Mouse (Mus musculus): ENCODE measurements around the gene Ass1. TPM values are rescaled to one million over a fixed set of nuclear protein-coding genes. Genes with fewer than 3 reads are reported as not detected.

Ass1 gene
- polyA plus RNA-seq, 1 experiment from 2014 or later = 5.0 TPM

DNA sequence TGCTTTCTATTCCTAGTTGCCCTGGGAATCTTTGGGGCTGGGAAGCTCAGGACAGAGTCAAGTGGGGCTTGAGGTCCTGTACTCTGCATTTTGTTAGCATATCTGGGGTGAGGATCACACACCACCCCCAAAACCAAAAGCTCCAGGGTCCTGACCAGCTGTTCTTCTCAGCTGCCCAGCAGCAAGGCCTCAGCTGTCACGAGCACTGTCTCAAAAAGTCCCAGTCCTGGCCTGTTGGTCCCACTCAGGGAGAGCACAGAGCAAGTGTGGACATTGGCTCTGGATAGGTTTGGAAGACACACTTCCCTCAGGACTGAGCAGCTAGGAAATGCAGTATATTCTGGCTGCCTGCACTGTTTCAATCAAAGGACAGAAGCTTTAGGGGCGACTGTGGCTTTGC lies 20.5 kb downstream of the Ass1 start:
- H3K4me3 ChIP-seq (ENCODE audit: inconsistent target) = no peak overlapping the region
- no peaks in the 10 kb centered on the region for H3K36me3 ChIP-seq (ENCODE audit: inconsistent target)
- no peak overlapping the region for H3K27ac ChIP-seq
- H3K79me2 ChIP-seq (ENCODE audit: inconsistent target) = no peaks in the 10 kb centered on the region
- 80% methylated on average over 2 of the region's 2 CpGs for WGBS (ENCODE audit: missing documents)

DNA sequence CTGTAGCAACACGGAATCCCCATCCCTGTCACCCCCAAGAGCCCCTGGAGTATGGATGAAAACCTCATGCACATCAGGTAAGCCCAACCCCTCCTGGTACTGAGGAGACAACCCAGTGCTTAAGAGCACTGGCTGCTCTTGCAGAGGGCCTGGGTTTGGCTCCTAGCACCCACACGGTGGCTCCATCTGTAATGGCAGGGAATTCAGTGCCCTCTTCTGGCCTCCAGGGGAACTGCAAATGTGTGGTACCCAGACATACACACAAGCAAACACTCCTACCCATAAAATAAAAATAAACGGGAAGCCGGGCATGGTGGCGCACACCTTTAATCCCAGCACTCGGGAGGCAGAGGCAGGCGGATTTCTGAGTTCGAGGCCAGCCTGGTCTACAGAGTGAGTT lies 22.3 kb downstream of the Ass1 start:
- Histone ChIP-seq H3K36me3 (ENCODE audit: inconsistent target) (no peaks in the 10 kb centered on the region), H3K79me2 (ENCODE audit: inconsistent target) (no peaks in the 10 kb centered on the region), H3K27ac (no peak overlapping the region), H3K4me3 (ENCODE audit: inconsistent target) (no peak overlapping the region)
- 92% methylated on average over 2 of the region's 8 CpGs for WGBS (ENCODE audit: missing documents)

GRCm38 (mm10) chr2:31493243-31493642 lies 23.2 kb downstream of the Ass1 start:
- Histone ChIP-seq H3K79me2 (ENCODE audit: inconsistent target) (no peaks in the 10 kb centered on the region), H3K4me3 (ENCODE audit: inconsistent target) (no peak overlapping the region), H3K27ac (no peak overlapping the region), H3K36me3 (ENCODE audit: inconsistent target) (no peaks in the 10 kb centered on the region)
- whole genome bisulfite sequencing (ENCODE audit: missing documents) = 95% methylated on average over 10 of the region's 11 CpGs

DNA sequence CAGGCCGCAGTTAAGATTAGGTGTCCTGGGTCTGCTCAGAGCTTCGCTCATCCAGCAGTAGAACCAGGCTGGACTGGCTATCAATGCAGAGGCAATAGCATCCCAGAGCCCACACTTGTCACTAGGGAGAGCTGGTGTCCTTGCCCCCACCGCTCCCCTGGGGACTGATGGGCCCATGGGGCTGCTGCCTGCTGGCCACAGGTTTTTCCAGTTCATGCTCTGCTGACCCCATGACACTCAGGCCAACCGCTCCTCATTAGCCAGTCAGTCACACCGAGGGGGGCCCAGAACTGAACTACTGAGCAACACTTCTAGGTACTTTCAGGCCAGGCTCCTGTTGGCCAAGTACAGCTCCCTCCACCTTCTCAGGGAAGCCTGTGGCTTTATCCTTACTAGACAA lies 24.3 kb downstream of the Ass1 start:
- H3K4me3 ChIP-seq (ENCODE audit: inconsistent target) = no peak overlapping the region
- 90% methylated on average over 5 of the region's 5 CpGs for WGBS (ENCODE audit: missing documents)
- H3K79me2 ChIP-seq (ENCODE audit: inconsistent target) = no peaks in the 10 kb centered on the region
- no peak overlapping the region for H3K27ac ChIP-seq
- H3K36me3 ChIP-seq (ENCODE audit: inconsistent target) = no peaks in the 10 kb centered on the region

GRCm38 (mm10) chr2:31495046-31495476 lies 25.1 kb downstream of the Ass1 start:
- Histone ChIP-seq H3K79me2 (ENCODE audit: inconsistent target) (no peaks in the 10 kb centered on the region), H3K4me3 (ENCODE audit: inconsistent target) (no peak overlapping the region), H3K36me3 (ENCODE audit: inconsistent target) (no peaks in the 10 kb centered on the region), H3K27ac (no peak overlapping the region)
- 95% methylated on average over 11 of the region's 13 CpGs for WGBS (ENCODE audit: missing documents)

GRCm38 (mm10) chr2:31496141-31496540 lies 26.1 kb downstream of the Ass1 start:
- no peaks in the 10 kb centered on the region for H3K79me2 ChIP-seq (ENCODE audit: inconsistent target)
- WGBS (ENCODE audit: missing documents) = 80% methylated on average over 1 of the region's 1 CpGs
- H3K27ac ChIP-seq = no peak overlapping the region
- H3K36me3 ChIP-seq (ENCODE audit: inconsistent target) = no peaks in the 10 kb centered on the region
- no peak overlapping the region for H3K4me3 ChIP-seq (ENCODE audit: inconsistent target)

DNA sequence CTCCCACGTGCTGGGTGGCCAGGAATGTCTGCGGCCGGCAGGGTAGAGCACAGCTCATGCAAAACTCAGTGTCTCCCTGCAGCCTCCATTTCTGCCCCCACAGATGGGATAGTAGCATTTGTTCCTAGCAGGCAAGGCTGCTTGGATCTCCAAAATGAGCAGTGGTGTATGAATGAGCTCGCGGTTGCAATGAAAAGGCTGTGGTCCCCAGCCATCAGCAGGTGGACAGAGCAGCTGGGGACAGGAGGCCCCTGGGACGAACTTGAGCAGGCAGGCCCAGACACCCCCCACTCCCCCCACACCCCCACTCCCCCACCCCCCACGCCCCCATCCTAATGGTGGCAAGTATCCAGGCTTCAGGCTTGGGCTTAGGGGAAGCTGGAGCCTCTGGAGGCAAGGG lies 27.1 kb downstream of the Ass1 start:
- Histone ChIP-seq H3K79me2 (ENCODE audit: inconsistent target) (no peaks in the 10 kb centered on the region), H3K27ac (no peak overlapping the region), H3K36me3 (ENCODE audit: inconsistent target) (no peaks in the 10 kb centered on the region), H3K4me3 (ENCODE audit: inconsistent target) (no peak overlapping the region)
- WGBS (ENCODE audit: missing documents) = 96% methylated on average over 7 of the region's 7 CpGs

DNA sequence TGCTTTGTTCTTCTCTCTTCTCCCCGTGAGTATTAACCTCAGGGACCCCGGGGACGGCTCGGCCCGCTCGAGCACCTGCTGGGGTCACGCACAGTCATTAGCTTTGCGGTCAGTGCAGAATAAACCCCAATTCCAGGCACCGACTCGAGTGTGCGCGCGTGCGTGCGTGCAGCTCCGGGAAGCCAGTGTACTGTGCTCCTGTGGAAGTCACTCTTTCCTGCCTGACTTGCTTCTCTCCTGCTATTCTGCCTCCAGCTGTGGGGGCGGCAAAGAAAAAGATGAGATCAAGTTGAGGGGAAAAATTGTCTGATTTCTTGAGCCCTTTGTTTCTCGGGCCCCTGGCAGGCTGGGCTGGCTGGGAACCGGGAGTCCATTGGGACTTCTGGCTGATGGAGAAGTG lies 27.6 kb downstream of the Ass1 start:
- H3K79me2 ChIP-seq (ENCODE audit: inconsistent target) = no peaks in the 10 kb centered on the region
- H3K27ac ChIP-seq = no peak overlapping the region
- H3K4me3 ChIP-seq (ENCODE audit: inconsistent target) = no peak overlapping the region
- H3K36me3 ChIP-seq (ENCODE audit: inconsistent target) = no peaks in the 10 kb centered on the region
- WGBS (ENCODE audit: missing documents) = 97% methylated on average over 14 of the region's 19 CpGs

GRCm38 (mm10) chr2:31499327-31500291 lies 29.6 kb downstream of the Ass1 start:
- Histone ChIP-seq H3K27ac (no peak overlapping the region), H3K79me2 (ENCODE audit: inconsistent target) (no peaks in the 10 kb centered on the region), H3K4me3 (ENCODE audit: inconsistent target) (no peak overlapping the region), H3K36me3 (ENCODE audit: inconsistent target) (no peaks in the 10 kb centered on the region)
- 95% methylated on average over 21 of the region's 21 CpGs for WGBS (ENCODE audit: missing documents)

- no peak overlapping the region for H3K4me3 ChIP-seq (ENCODE audit: inconsistent target)
- no peak overlapping the region for H3K27ac ChIP-seq
- 95% methylated on average over 18 of the region's 24 CpGs for WGBS (ENCODE audit: missing documents)
- H3K79me2 ChIP-seq (ENCODE audit: inconsistent target) = no peaks in the 10 kb centered on the region
- H3K36me3 ChIP-seq (ENCODE audit: inconsistent target) = no peaks in the 10 kb centered on the region
Observed at GRCm38 (mm10) chr2:31500292-31501204, 30.5 kb downstream of the Ass1 start.

GRCm38 (mm10) chr2:31501448-31502130 lies 31.6 kb downstream of the Ass1 start:
- Histone ChIP-seq H3K4me3 (ENCODE audit: inconsistent target) (no peak overlapping the region), H3K27ac (no peak overlapping the region), H3K79me2 (ENCODE audit: inconsistent target) (no peaks in the 10 kb centered on the region), H3K36me3 (ENCODE audit: inconsistent target) (no peaks in the 10 kb centered on the region)
- 89% methylated on average over 18 of the region's 20 CpGs for WGBS (ENCODE audit: missing documents)

- H3K79me2 ChIP-seq (ENCODE audit: inconsistent target) = no peaks in the 10 kb centered on the region
- H3K27ac ChIP-seq = no peak overlapping the region
- 94% methylated on average over 15 of the region's 15 CpGs for WGBS (ENCODE audit: missing documents)
- H3K36me3 ChIP-seq (ENCODE audit: inconsistent target) = no peaks in the 10 kb centered on the region
- no peak overlapping the region for H3K4me3 ChIP-seq (ENCODE audit: inconsistent target)
Observed at GRCm38 (mm10) chr2:31502616-31503522, 32.9 kb downstream of the Ass1 start.

DNA sequence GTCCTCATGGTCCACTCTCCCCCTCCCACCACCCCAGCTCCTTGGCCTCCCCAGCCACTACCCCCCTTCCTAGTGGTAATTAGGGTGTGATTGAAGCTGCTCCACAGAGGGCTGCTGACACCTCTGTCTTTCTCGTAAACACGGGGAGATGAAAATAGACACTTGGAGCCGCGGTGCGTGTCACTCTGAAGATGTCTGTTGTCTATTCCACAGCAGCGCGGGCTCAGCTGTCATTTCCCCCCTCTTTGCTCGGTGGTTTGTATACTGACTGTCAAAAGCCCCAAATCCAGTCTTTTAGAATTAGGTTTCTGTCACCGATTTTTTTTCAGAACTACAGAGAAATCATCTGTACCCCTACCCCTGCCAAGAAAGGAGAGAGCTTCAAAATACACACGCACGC lies 35.5 kb downstream of the Ass1 start:
- Histone ChIP-seq H3K4me3 (ENCODE audit: inconsistent target) (no peak overlapping the region), H3K27ac (no peak overlapping the region), H3K79me2 (ENCODE audit: inconsistent target) (no peaks in the 10 kb centered on the region), H3K36me3 (ENCODE audit: inconsistent target) (no peaks in the 10 kb centered on the region)
- 94% methylated on average over 11 of the region's 11 CpGs for WGBS (ENCODE audit: missing documents)
